Mouse (Mus musculus) duodenum, adult 2 months (tissue): ENCODE data around the gene Siva1. TPM values are rescaled to one million over a fixed set of nuclear protein-coding genes. Genes with fewer than 3 reads are reported as not detected.

Source experiments
- polyA plus RNA-seq: library from polyadenylated mRNA; depleted of rRNA; stranded (reverse); fragments of >200 nt; gene quantifications from 2 replicates; pipeline ENCODE4 v1.2.3, GENCODE M21; 2012; ENCODE audit warnings: low replicate concordance; rRNA removed

Gene Siva1
- polyA plus RNA-seq: 21.6 and 24.5 TPM in 2 replicates

DNA sequence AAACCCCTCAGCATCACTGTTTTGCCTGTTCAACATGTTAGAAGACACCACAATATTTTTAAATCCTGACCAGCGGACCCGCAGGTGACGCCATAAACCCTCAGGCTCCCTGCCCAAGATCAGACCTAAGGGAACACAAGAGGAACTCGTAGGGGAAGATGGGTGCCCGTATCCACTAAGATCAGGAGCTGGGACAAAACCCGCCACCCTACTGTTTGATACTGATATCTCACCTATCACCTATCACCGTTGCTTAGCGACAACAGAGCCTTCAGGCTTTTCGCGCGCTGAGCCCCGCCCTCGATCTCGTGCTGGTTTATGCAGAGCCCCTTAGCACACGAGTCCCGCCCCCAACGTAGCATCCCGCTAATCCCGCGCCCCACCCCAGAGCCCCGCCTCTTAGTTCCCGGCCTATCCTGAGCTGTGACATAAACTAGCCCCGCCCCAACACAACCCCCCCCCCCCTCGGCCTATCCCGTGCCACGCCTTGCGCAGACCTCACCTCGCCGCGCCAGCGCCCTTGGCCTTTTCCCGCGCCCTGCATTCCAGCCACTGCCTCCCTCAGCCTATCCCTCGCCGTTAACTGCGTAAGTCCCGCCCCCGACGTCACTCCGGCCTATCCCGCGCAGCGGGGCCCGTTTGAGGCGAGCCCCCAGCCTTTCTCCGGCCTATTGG lies at the start of gene Siva1:
Gene Siva1 (plus strand): TSS at position 500 of the 675 bp plus-strand sequence.

GRCm38 (mm10) chr12:112619686-112620353 lies 24.7 kb upstream of the Siva1 start, which contains the start of gene Adssl1:
Adssl1 (plus strand) TSS chr12:112620045.

DNA sequence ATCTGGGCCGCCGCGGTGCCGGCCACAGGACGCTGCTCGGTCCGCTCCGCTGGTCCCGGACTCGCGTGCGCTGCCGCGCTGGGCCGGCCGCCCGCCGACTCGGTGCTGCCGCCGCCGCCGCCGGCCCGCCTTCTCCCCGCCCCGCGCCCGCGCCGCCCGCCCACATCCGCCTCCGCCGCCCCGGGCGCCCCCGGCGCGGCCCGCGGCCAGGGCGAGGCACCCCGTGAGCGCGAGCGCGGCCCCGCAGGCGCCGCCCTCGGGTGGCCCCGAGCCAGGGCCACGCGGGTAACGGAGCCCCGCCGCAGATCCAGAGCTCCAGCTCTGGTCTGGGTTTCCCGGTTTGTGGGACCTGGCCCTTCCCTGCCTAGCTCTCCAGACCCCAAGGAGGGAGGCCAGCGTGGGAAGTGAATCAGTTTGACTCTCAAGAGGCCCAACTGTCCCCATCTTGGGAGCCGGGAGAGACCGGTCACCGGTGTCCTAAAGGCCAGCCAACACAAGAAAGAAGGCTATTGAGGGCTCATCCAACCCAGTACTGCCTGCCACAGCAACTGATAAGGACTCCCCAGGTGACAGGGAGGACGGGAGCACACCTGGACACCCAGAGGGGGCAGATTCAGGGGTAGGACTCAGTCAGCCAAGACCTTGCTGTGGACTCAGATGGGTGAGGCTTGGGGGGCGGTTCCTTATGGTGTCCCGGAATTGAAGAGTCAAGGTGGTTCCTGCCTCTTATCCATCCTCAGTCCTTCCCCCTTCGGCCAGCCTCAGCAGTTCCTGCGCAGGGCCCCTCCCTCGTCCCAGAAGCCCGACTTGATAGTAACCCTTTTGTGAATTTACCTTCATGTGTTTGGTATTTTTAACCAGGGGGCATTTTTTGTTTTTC lies 29.9 kb downstream of the Siva1 start, which contains the start of gene Akt1:
Gene Akt1 (minus strand): TSS at position 753 of the 880 bp plus-strand sequence.

GRCm38 (mm10) chr12:112678555-112679026 lies 34.1 kb downstream of the Siva1 start, which contains the start of gene Zbtb42:
Zbtb42 (plus strand) TSS chr12:112678828.

Other genes with a start within 250 kb of the Siva1 start
- gene A530016L24Rik, start 155.2 kb upstream of the Siva1 start, polyA plus RNA-seq: 0.42 and 4.9 TPM in 2 replicates
- gene Tmem179, start 127.9 kb upstream of the Siva1 start, polyA plus RNA-seq: 0.87 and 1.0 TPM in 2 replicates
- 6.8 and 8.5 TPM in 2 replicates for gene Inf2, start 55.9 kb upstream of the Siva1 start, polyA plus RNA-seq
- gene Adssl1, start 24.6 kb upstream of the Siva1 start, polyA plus RNA-seq: 3.0 and 6.9 TPM in 2 replicates
- gene Akt1, start 30.2 kb downstream of the Siva1 start, polyA plus RNA-seq: 89.2 and 126 TPM in 2 replicates
- gene Zbtb42, start 34.1 kb downstream of the Siva1 start, polyA plus RNA-seq: 20.0 and 27.2 TPM in 2 replicates
- 59.7 and 67.4 TPM in 2 replicates for gene Cep170b, start 75.8 kb downstream of the Siva1 start, polyA plus RNA-seq
- 14.3 and 22.6 TPM in 2 replicates for gene Pld4, start 116.0 kb downstream of the Siva1 start, polyA plus RNA-seq
- 0.60 and 1.4 TPM in 2 replicates for gene Ahnak2, start 158.0 kb downstream of the Siva1 start, polyA plus RNA-seq
- gene Clba1, start 164.3 kb downstream of the Siva1 start, polyA plus RNA-seq: 2.1 TPM in 2 replicates
- 9.2 and 11.5 TPM in 2 replicates for gene Cdca4, start 184.7 kb downstream of the Siva1 start, polyA plus RNA-seq
- 2.4 and 5.8 TPM in 2 replicates for gene Gpr132, start 223.5 kb downstream of the Siva1 start, polyA plus RNA-seq